Mouse (Mus musculus): ENCODE measurements around the gene Tspan31. TPM values are rescaled to one million over a fixed set of nuclear protein-coding genes. Genes with fewer than 3 reads are reported as not detected.

Tspan31 gene
- polyA plus RNA-seq, 1 experiment = 118 TPM

GRCm38 (mm10) chr10:127100414-127100813, 30.4 kb upstream of the Tspan31 start:
- Histone ChIP-seq H3K36me3 (ENCODE audit: control insufficient read depth, insufficient read depth) (peaks cover 8% of the 10 kb centered on the region), H3K27me3 (ENCODE audit: control insufficient read depth, insufficient read depth, insufficient read length) (no peaks in the 10 kb centered on the region), H3K79me3 (ENCODE audit: low read depth) (no peaks in the 10 kb centered on the region), H3K4me3 (ENCODE audit: insufficient read depth, poor library complexity, severe bottlenecking) (no peak overlapping the region), H3ac (ENCODE audit: control insufficient read depth, insufficient read length, low read depth) (no peak overlapping the region), H3K79me2 (ENCODE audit: control insufficient read depth, insufficient read depth) (no peaks in the 10 kb centered on the region)
- TF ChIP-seq MYOD1 (IDR thresholded peaks at IDR 0.05; ENCODE audit: control insufficient read depth, insufficient read length, low read depth) = no peak
- no peak for TF ChIP-seq MAX (IDR thresholded peaks at IDR 0.05)
- TF ChIP-seq CTCF (IDR thresholded peaks at IDR 0.05; ENCODE audit: control insufficient read depth, insufficient read depth, insufficient read length) = no peak
- TF ChIP-seq USF1 (IDR thresholded peaks at IDR 0.05; ENCODE audit: low read depth) = no peak
- TF ChIP-seq CEBPB (IDR thresholded peaks at IDR 0.05; ENCODE audit: low read depth) = no peak
- no peak for TF ChIP-seq MYOG (IDR thresholded peaks at IDR 0.05; ENCODE audit: control insufficient read depth, extremely low read depth, insufficient read length)
- no peak for TF ChIP-seq FOSL1 (IDR thresholded peaks at IDR 0.05; ENCODE audit: insufficient read depth, low read length, poor library complexity, severe bottlenecking)

GRCm38 (mm10) chr10:127099868-127100267, 29.8 kb upstream of the Tspan31 start:
- TF ChIP-seq MYOD1 (IDR thresholded peaks at IDR 0.05; ENCODE audit: control insufficient read depth, insufficient read length, low read depth) (no peak), FOSL1 (IDR thresholded peaks at IDR 0.05; ENCODE audit: insufficient read depth, low read length, poor library complexity, severe bottlenecking) (no peak), CEBPB (IDR thresholded peaks at IDR 0.05; ENCODE audit: low read depth) (no peak), CTCF (IDR thresholded peaks at IDR 0.05; ENCODE audit: control insufficient read depth, insufficient read depth, insufficient read length) (no peak), USF1 (IDR thresholded peaks at IDR 0.05; ENCODE audit: low read depth) (no peak), MYOG (IDR thresholded peaks at IDR 0.05; ENCODE audit: control insufficient read depth, extremely low read depth, insufficient read length) (no peak)
- Histone ChIP-seq H3K79me2 (ENCODE audit: control insufficient read depth, insufficient read depth) (no peaks in the 10 kb centered on the region), H3K36me3 (ENCODE audit: control insufficient read depth, insufficient read depth) (peaks cover 8% of the 10 kb centered on the region), H3K79me3 (ENCODE audit: low read depth) (no peaks in the 10 kb centered on the region), H3K4me3 (ENCODE audit: insufficient read depth, poor library complexity, severe bottlenecking) (no peak overlapping the region), H3ac (ENCODE audit: control insufficient read depth, insufficient read length, low read depth) (no peak overlapping the region), H3K27me3 (ENCODE audit: control insufficient read depth, insufficient read depth, insufficient read length) (no peaks in the 10 kb centered on the region)

GRCm38 (mm10) chr10:127099191-127099590, 29.1 kb upstream of the Tspan31 start:
- Histone ChIP-seq H3ac (ENCODE audit: control insufficient read depth, insufficient read length, low read depth) (no peak overlapping the region), H3K27me3 (ENCODE audit: control insufficient read depth, insufficient read depth, insufficient read length) (no peaks in the 10 kb centered on the region), H3K4me3 (ENCODE audit: insufficient read depth, poor library complexity, severe bottlenecking) (no peak overlapping the region), H3K36me3 (ENCODE audit: control insufficient read depth, insufficient read depth) (peaks cover 8% of the 10 kb centered on the region), H3K79me2 (ENCODE audit: control insufficient read depth, insufficient read depth) (no peaks in the 10 kb centered on the region), H3K79me3 (ENCODE audit: low read depth) (no peaks in the 10 kb centered on the region)
- TF ChIP-seq CEBPB (IDR thresholded peaks at IDR 0.05; ENCODE audit: low read depth) = no peak

- no peaks in the 10 kb centered on the region for H3K27me3 ChIP-seq (ENCODE audit: control insufficient read depth, insufficient read depth, insufficient read length)
- H3K36me3 ChIP-seq (ENCODE audit: control insufficient read depth, insufficient read depth) = peaks cover 8% of the 10 kb centered on the region
- TF ChIP-seq MAX (IDR thresholded peaks at IDR 0.05) (no peak), CTCF (IDR thresholded peaks at IDR 0.05; ENCODE audit: control insufficient read depth, insufficient read depth, insufficient read length) (no peak), FOSL1 (IDR thresholded peaks at IDR 0.05; ENCODE audit: insufficient read depth, low read length, poor library complexity, severe bottlenecking) (no peak), CEBPB (IDR thresholded peaks at IDR 0.05; ENCODE audit: low read depth) (no peak), MYOD1 (IDR thresholded peaks at IDR 0.05; ENCODE audit: control insufficient read depth, insufficient read length, low read depth) (no peak), MYOG (IDR thresholded peaks at IDR 0.05; ENCODE audit: control insufficient read depth, extremely low read depth, insufficient read length) (no peak), USF1 (IDR thresholded peaks at IDR 0.05; ENCODE audit: low read depth) (no peak)
These were observed 28.4 kb upstream of the Tspan31 start for GRCm38 (mm10) chr10:127098514-127098913.

GRCm38 (mm10) chr10:127094382-127094802, 24.3 kb upstream of the Tspan31 start:
- Histone ChIP-seq H3K27me3 (ENCODE audit: control insufficient read depth, insufficient read depth, insufficient read length) (no peaks in the 10 kb centered on the region), H3K79me3 (ENCODE audit: low read depth) (no peaks in the 10 kb centered on the region), H3K4me3 (ENCODE audit: insufficient read depth, poor library complexity, severe bottlenecking) (no peak overlapping the region), H3K36me3 (ENCODE audit: control insufficient read depth, insufficient read depth) (peaks cover 8% of the 10 kb centered on the region), H3ac (ENCODE audit: control insufficient read depth, insufficient read length, low read depth) (no peak overlapping the region), H3K79me2 (ENCODE audit: control insufficient read depth, insufficient read depth) (no peaks in the 10 kb centered on the region)
- TF ChIP-seq MYOD1 (IDR thresholded peaks at IDR 0.05; ENCODE audit: control insufficient read depth, insufficient read length, low read depth) (no peak), FOSL1 (IDR thresholded peaks at IDR 0.05; ENCODE audit: insufficient read depth, low read length, poor library complexity, severe bottlenecking) (no peak), CEBPB (IDR thresholded peaks at IDR 0.05; ENCODE audit: low read depth) (no peak), MAX (IDR thresholded peaks at IDR 0.05) (no peak), USF1 (IDR thresholded peaks at IDR 0.05; ENCODE audit: low read depth) (no peak), MYOG (IDR thresholded peaks at IDR 0.05; ENCODE audit: control insufficient read depth, extremely low read depth, insufficient read length) (no peak), CTCF (IDR thresholded peaks at IDR 0.05; ENCODE audit: control insufficient read depth, insufficient read depth, insufficient read length) (no peak)

More at GRCm38 (mm10) chr10:127098514-127098913, 28.4 kb upstream of the Tspan31 start:
- H3ac ChIP-seq (ENCODE audit: control insufficient read depth, insufficient read length, low read depth) = no peak overlapping the region
- no peaks in the 10 kb centered on the region for H3K79me2 ChIP-seq (ENCODE audit: control insufficient read depth, insufficient read depth)
- no peak overlapping the region for H3K4me3 ChIP-seq (ENCODE audit: insufficient read depth, poor library complexity, severe bottlenecking)
- no peaks in the 10 kb centered on the region for H3K79me3 ChIP-seq (ENCODE audit: low read depth)

GRCm38 (mm10) chr10:127092742-127093141, 22.7 kb upstream of the Tspan31 start:
- Histone ChIP-seq H3K27me3 (ENCODE audit: control insufficient read depth, insufficient read depth, insufficient read length) (no peaks in the 10 kb centered on the region), H3K4me3 (ENCODE audit: insufficient read depth, poor library complexity, severe bottlenecking) (no peak overlapping the region), H3K79me3 (ENCODE audit: low read depth) (no peaks in the 10 kb centered on the region), H3K79me2 (ENCODE audit: control insufficient read depth, insufficient read depth) (no peaks in the 10 kb centered on the region), H3ac (ENCODE audit: control insufficient read depth, insufficient read length, low read depth) (no peak overlapping the region), H3K36me3 (ENCODE audit: control insufficient read depth, insufficient read depth) (peaks cover 3% of the 10 kb centered on the region)
- TF ChIP-seq MYOG (IDR thresholded peaks at IDR 0.05; ENCODE audit: control insufficient read depth, extremely low read depth, insufficient read length) = no peak
- no peak for TF ChIP-seq MAX (IDR thresholded peaks at IDR 0.05)
- no peak for TF ChIP-seq CEBPB (IDR thresholded peaks at IDR 0.05; ENCODE audit: low read depth)
- no peak for TF ChIP-seq USF1 (IDR thresholded peaks at IDR 0.05; ENCODE audit: low read depth)
- no peak for TF ChIP-seq CTCF (IDR thresholded peaks at IDR 0.05; ENCODE audit: control insufficient read depth, insufficient read depth, insufficient read length)
- TF ChIP-seq FOSL1 (IDR thresholded peaks at IDR 0.05; ENCODE audit: insufficient read depth, low read length, poor library complexity, severe bottlenecking) = no peak
- no peak for TF ChIP-seq MYOD1 (IDR thresholded peaks at IDR 0.05; ENCODE audit: control insufficient read depth, insufficient read length, low read depth)
